Mouse (Mus musculus) small intestine, adult 2 months (tissue): ENCODE data around the gene Htra1.

Experiments
- CTCF ChIP-seq: fragments of 200-500 bp; IDR thresholded peaks from 2 replicates; pipeline ENCODE4 v1.5.1; 2012; ENCODE audit warnings: low read depth, mild to moderate bottlenecking, control low read depth, inconsistent platforms, low read length, moderate library complexity, mixed read lengths; ENCODE audit not compliant: insufficient replicate concordance, insufficient read length; ENCODE audit errors: extremely low read depth
- POLR2A ChIP-seq: fragments of 200-500 bp; IDR thresholded peaks from 2 replicates; pipeline ENCODE4 v1.6.1; 2012; ENCODE audit warnings: low read depth, mild to moderate bottlenecking, control low read depth, inconsistent platforms, low read length, moderate library complexity

DNA sequence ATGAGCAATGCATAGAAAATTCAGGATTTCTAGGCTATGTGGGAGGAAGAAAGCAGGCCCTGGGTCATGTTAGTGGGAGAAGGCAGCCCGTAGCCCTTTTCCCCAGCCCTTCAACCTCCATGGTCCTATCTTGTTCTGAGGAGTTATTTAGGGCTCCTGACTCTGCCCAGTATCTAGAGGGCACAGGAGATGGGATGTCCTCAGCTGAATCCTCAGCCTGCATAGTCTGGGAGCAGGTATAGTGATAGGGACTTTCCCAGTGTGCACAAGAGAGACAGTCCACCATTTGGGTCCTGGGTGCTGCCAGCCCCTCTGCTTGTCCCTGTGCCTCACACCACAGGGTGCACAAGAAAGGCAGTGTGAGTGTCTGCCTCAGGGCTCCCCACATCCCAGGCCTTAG, 42.6 kb downstream of the Htra1 start:
- no peak for TF ChIP-seq CTCF
- no peak for TF ChIP-seq POLR2A
